Mouse (Mus musculus) spleen, postnatal 14 days (tissue): ENCODE measurements around the gene Wdr60.

Experiments
- DNase-seq, 2 experiments: peaks; one replicate each; pipeline ENCODE4 v3.0.0; 2021 to 2022; ENCODE audit warnings: low spot score in 2 of 2

Gene Wdr60

DNA sequence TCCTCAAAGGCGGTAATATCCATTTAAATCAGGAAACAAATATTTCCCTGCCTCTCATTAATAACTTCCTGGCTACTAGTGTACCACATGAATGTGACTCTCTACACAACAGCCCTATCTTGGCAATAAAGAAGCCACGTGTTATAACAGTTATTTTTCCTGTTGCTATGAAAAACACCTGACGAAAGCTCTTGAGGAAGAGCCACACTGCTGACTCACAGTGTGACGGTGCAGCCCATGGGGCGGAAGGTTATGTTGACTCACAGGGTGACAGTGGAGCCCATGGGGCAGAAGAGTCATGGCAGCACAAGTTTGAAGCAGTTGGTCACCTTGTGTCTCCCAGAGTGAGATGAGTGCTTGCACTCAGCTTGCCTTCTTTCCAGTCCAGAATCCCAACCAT, 6.6 kb upstream of the Wdr60 start:
- DNase-seq, result no peak

DNA sequence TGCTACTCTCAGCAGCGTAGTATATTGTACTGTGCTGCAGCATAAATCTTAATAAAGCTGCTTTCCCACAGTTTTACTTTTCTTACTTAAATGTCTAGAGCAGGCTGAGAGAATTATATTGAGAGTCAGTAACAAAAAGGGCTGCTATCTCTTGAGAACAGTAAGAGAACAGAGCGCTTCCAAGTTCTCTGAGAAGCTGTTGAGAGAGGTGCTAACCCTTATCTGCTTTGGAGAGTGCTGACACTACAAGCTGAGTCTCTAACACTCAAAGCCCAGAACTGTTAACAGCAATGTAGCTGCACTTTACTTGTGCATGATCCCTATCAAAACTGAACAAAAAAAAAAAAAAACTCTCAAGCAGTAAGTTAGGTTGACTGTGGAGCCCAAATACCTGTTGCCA, 2.5 kb upstream of the Wdr60 start:
- no peak for DNase-seq

DNA sequence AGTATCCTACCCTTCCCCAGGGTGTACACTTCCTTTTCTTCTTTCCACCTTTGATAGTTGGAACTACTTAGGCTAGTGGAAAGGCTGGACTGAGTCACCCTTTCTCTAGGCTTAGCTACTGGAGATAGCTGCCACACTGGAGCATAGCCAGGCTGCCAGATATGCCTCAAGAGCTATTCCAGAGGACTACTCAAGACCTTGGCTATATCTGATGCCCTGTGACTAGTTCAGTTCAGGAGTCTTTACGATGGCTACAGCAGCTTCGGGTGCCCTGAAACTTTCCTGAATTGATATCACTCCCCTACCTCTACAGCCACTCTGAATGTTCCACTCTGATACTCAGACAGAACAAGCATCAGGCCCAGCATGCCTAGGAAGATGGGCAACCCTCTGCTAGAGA, 1.9 kb upstream of the Wdr60 start:
- no peak for DNase-seq

DNA sequence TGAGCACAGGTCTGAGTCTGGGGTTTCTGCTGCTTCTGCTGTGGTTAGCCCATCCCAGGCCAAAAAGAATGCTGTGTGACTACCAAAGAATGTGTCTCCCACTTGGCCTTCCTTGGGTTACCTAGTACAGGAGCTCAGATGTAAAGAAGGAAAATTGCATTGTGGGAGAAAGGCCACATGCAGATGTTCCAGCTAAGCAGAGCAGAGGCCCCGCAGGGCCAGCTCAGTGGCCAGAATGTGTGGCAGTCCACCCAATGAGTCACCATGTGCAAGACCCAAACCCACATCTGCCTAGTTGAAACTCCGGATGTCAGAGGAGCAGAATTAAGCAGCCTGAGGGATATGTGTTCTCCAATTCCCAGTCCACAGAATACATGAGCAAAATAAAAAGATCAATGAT, 4.5 kb downstream of the Wdr60 start:
- DNase-seq, result no peak

DNA sequence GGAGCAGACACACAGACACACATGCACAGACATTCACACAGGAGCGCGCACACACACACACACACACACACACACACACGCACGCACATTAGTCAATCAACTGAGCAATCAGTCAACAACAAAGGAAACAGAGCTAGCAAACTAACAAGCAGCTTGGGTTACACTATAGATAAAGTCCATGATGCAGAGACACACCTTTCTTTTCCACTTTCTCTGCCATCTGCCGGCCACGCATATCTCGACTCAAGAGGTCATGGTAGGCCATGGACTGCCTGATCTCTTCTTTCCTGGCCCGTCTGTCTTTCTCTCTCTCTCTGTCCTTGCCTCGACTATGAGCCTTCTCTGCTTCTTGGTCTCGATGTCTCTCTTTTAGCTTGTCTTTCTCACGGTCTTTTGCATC, 7.2 kb downstream of the Wdr60 start:
- no peak for DNase-seq

DNA sequence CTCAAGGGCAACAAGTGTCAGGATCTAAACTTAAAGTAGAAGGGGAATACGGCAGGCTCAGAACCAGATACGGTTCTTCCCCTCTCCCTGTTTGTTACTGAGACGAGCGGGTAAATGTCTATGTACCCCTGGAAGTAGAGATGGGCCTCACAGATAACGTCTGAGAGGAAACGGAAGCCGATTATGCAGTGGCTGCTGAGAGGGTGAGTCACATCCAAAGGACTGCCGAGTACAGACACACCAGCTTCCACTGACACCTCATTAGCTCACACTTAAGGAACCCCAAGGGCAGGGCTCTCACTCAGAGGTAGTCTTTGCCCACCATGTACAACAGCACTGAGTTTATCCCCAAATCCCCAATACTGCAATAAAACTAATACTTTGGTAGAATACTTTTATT, 8.2 kb downstream of the Wdr60 start:
- no peak for DNase-seq

DNA sequence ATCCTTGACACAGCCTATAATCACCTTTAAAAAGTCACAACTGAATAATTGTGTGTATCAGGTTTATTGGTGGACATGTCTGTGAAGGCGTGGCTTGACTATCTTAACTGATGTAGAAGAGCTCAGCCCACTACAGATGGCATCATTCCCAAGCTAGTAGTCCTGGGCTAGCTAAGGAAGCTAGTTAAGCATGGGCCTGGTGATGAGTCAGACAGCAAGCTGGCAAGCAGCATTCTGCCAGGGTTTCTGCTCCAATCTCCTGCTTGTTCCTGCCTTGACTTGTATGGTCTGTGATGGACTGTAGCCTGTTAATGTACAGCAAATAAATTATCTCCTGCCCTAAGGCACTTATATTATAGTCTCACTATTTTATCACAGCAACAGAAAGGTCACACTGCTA, 18.2 kb downstream of the Wdr60 start:
- DNase-seq, result no peak

DNA sequence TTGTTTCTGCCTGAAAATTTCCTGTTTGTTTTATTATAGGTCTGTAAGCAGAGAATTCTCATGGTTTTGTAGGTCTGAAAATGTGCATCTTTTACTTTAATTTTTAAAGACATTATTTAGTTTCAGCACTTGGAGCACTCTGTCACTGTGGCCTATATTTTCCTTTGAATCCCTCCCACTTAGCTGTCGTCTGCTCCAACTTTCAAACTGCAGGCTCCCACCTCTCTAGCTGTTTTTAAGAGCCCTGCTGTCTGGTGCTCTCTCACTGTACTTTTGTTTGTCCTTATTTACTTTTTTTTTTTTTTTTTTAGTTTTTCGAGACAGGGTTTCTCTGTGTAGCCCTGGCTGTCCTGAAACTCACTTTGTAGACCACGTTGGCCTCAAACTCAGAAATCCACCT, 24.0 kb downstream of the Wdr60 start:
- DNase-seq, result no peak

DNA sequence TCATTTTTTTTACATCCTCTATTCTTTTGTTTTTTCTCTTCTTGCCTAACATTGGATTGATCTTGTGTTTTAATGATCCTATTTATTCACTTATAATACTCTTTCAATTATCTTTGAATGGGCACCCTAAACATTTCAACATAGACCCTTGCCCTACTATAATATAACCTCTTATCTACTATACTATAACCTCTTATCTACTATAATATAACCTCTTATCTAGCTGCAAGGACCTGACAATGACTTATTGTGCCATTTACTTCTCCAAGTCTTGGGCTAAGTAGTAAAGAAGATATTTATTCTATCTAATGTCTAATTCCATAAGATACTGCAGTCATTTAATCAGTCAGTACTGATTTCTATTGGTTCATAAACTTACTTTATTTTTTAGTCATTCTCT, 24.5 kb downstream of the Wdr60 start:
- DNase-seq, result no peak

DNA sequence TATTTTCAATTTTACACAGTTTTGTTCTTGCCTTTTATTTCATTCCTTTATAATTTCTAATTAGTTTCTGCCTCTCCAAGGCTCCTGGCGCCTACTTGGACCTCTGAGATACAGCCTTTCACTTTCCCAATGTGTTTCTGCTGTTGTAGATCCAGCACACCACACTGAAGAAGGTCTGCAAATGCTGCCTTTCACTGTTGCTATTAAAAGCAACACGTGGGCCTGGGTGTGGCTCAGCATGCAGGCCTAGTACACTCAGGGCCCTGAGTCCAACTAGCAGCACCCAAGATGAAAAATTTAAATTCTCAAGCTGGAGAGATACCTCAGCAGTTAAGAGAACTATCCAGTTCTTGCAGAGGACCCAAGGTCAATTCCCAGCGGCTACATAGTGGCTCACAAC, 26.2 kb downstream of the Wdr60 start:
- no peak for DNase-seq

DNA sequence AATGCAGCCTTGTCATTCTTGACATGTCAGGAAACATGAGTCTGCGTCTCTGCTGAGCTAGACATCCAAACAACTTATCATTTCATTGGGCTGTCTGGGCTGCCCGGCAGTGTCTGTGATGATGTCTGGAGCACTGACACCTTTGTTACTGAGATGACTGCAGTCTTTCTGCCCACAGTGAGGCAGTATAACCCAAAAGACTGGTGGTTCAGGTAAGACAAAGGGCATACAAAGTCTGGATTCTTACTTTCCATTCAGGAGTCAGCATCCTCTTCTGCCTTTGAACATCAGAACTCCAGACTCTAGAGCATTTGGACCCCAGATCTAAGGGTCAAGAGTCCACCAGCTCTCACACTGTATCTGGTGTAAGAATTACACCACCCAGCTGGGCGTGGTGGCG, 27.5 kb downstream of the Wdr60 start:
- no peak for DNase-seq

DNA sequence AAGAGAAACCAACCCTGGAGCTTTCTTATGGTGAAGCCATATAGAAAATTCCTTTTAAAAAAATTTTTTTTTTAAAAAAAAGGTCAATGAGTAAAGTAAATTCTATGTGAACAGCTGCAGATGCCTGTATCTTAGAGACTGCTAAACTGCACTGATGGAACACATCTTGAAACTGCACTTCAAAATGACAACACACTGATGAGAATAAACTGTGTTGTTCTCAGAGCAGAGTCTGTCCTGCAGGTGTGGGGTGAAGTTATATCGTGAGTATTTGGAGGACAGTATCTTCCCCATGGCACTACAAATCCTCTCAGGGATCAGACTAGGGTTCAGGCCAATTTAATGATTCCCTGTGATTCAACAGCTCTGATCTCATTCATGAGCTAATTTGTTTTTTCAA, 30.8 kb downstream of the Wdr60 start:
- DNase-seq, result no peak

DNA sequence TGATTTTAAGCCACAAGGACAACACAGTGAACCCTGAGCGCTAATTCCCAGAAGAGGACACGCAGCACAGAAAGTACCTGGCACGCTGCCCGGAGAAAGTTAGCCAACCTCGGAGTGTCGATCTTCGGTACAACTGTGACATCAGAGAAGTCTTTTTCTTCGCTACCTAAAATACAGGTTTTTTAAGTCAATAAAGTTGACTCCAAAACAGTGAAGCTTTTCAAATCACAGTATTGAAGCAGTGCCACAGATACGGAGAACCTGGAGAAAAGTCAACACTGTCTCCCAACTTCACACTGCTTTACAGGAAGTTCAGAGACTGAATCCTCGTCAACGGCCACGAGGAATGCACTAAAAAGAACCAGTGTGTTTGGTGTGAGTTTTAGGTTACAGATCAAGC, 31.2 kb downstream of the Wdr60 start:
- no peak for DNase-seq

DNA sequence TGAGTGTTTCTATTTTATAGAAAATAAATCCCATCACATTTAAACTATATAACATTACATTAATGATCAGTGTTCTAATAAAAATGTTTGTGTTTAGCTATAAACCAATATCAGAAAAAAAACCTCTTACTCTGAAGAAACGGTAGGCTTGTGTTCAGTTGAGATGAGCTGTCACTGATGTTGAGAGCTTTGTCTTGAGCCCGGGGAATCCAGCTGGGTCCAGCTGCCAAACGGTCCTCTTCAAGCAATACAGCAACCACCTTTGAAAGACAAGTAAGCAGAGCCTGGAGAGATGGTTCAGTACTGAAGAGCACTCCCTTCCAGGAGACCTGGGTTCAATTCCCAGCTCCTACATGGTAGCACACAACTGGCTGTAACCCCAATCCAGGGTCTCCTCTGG, 33.4 kb downstream of the Wdr60 start:
- no peak for DNase-seq

DNA sequence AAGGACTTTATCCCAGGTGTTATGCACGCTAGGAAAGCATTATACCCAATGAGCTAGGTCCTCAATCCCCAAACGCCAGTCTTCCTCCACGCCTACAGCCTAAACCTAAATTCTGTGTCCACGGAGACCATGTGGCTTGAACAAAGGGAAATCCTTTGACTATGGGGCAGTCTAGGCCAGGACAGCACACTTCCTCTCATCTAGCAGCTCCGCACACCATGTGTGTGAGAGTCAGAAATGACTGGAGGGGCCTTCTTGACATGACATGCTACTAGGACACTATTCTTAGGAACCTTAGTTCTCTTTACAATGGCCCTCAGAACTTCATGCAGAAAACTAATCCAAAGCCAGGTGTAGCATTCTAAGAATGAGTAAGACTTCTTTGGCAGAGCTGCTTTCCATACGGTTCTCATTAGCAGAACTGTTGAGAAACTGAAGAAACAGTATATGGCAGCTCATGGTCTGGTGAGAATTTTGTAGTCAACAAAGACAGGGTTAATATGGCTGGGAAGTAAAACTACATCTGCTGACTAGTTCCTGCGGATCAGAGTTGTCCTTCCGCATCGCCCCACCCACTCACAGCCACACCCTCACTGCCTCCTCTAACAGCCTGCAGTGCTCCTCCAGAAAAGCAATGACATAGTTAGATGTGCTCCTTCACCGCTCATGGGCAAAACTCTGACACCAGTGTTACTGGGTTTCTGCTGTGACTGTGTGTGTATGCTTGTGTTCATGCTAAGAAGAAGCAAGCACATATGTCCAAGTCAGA, 36.3 kb downstream of the Wdr60 start:
- DNase-seq, result no peak

DNA sequence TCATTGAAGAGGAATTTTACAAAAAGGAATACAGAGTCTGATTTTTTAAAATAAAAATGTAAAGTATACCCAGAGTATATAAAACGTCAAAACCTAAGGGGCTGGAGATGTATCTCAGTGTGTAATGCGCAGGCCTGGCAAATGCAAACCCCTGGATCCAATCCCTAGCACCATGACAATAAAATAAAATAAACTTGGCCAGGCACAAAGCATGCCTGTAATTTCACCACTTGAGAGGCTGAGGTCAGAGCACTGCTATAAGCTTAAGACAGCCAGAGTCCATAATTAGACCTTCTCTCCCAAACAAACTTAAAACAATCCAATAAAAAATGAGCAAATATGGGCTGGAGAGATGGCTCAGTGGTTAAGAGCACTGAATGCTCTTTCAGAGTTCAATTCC, 39.7 kb downstream of the Wdr60 start:
- DNase-seq, result no peak

DNA sequence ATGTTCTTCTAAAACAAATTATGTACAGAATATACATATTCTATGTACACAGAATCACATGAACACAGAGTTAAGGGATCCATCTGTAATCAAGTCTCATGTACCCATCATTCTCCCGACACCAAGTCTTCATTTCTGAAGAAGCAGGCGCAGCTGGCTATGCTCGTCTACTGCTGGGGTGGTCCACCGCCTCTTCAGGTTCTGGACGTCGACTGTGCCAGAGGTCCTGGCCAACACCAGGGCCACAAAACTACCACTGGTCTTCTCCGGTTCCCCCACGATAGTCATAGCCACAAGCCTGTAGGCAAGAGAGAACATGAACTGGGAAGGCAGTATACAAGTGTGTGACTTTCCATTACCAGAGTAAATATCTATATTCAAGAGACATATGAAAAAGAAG, 55.3 kb downstream of the Wdr60 start:
- no peak for DNase-seq

DNA sequence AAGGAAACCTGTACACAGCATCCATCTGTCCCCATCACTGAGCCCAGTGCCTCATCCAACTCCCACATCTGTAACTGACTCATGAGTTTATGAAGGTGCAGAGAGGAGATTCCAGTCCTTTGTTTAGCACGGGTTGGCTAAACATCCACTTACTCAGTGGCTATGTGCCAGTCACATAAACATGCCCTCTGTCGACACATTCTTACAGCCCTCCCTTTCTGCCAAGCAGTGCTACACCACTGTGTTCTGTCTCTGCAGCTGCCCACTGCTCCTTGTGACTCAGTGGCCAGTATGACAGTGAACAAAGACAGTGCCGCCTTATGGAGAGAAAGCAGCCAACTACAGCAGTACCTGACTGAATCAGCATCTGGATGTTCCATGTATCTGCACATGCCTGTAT, 57.1 kb downstream of the Wdr60 start:
- no peak for DNase-seq

DNA sequence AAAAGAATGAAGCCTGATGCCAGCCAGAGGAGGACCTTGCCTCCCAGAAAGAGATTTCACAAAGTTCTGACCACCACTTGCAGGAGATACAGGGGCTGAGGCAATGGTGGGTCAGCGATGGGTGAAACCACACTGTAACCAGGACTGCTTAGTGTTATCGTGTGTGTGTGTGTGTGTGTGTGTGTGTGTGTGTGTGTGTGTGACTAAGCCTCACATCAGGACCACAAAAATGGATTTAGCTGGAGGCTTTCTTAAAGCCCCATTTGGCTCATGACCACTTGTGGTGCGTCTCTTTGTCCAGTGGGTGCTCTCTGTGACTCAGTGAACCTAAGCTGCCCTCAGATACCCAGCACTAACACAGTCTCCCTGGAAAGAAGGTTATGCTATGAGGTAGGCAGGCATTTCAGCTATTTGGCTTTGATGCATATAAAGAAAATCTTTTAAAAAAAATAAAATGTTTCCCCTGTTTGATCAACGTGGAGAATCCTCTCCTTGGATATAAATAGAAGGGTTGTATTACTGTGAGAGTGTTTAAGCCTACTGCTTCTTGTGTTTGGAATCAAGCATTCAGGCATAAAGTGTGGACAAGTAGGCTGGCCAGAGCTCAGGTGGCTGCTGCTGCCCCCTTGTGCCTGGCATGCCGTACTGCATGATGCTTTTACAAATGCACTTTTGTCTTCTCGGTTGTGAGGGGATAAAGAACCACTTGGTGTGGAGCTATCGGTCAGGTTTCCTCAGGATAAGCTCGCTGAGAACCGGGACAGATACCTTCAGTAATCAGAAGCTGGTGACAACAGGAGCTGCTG, 60.4 kb downstream of the Wdr60 start:
- DNase-seq, result peak in 1 of 2 experiments; percentile 19

DNA sequence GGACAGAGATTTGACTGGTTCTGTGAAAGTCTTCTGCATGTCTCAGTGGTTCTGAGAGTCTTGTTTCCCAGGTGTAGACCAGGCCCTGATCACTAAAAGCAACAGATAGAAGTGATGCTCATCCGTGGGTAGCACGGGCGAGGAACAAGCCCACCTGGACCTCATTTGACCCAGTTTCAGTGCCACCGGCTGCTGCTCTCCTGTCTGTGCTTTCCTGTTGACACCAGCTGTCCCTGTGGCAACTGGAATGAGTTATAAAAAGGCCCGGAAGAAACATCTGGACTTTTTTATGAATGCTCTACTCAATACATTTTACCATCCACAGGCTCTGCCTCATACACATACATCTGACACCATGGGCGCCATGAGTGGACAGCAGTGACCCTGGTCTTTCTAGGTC, 64.0 kb downstream of the Wdr60 start:
- DNase-seq, result no peak

DNA sequence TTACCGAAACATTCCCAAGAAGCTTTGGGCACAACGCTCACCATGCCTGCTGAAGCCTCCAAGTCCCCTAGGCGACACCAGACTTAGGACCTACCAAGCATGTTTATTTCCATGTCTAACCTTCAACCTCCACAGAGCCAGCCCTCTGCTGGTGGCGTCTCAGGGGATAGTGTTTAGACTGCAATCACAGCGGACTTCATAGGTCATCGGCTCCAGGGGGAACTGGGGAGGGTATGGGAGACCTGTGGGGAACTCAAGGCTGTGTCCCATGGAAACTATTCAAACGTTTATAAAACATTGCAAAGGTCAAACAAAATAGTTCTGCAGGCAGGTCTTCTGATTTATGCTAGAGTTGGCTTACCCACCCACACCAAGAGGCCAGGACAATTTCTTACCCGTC, 66.6 kb downstream of the Wdr60 start:
- DNase-seq, result no peak

DNA sequence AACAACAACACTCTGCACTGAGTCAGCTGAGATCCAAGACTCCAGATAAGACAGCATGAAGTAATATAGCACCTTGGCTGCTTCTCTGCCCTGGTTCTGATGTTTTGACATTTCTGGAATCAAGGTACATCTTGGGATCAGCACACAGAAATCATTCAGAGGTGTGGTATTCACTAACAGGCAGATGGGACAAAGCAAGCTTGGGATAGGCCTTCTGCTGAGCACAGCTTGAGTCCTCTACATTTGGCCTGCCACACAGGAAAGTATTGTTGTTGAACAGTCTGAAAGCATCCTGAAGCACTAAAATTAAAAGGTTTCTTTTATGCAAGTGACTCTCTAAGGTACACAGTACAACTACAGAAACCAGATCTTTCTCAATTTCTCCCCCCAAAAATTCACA, 68.2 kb downstream of the Wdr60 start:
- DNase-seq, result no peak

DNA sequence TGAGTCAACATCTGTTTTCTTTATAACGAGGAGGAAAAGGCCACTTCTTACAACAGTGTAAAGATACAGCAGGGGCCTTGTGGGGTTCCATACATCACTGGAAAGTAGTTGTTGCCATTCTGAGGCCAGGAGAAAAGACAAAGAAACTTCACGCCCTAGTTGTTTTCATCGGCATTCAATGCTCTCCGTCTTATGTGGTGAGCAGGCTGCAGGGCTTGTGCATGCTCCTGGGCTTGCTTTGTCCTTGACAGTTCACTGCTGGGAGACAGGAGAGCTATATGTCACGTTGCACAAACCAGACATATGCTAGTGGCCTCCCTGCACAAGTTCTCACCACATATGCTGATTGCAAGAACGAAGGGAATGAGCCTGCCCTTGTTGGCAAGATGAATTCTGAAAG, 68.9 kb downstream of the Wdr60 start:
- DNase-seq, result no peak
